Mouse (Mus musculus) liver, postnatal 0 days (tissue): Measurements from ENCODE around the gene Phf21a.

Source experiments
- CTCF ChIP-seq: sonication (generic); IDR thresholded peaks from 2 replicates; pipeline ENCODE4 v1.5.1; 2016; ENCODE audit warnings: antibody characterized with exemption, low read depth
- EP300 ChIP-seq: IDR thresholded peaks from 2 replicates; pipeline ENCODE4 v1.6.1; 2016; ENCODE audit warnings: antibody characterized with exemption, low read depth, mild to moderate bottlenecking

DNA sequence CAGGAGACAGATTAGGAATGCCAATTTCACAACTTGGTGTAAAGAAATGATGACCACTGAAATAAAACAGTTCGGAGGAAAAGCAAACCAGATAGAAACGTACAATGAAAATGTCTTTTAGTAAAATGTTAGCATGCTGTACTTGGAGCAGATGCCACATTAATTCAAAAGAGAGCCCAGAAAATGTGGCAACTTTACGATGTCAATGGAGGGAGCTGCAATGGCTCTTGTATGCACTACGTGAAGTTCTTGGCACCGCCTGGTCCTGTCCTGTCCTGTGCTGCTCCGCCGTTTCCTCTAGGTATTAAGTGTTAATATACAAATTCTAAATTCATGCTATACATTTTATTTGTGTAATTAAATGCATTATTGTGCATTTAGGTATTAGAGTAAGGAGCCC is 105.8 kb downstream of the Phf21a start:
- TF ChIP-seq CTCF (no peak), EP300 (no peak)
